Mouse (Mus musculus) heart, embryonic 15.5 days (tissue): ENCODE measurements around the gene Lrsam1. TPM values are rescaled to one million over a fixed set of nuclear protein-coding genes. Genes with fewer than 3 reads are reported as not detected.

Experiments used
- ATAC-seq: fragments of 200-750 bp; cut with Nextera tagmentation; replicated peaks from 2 replicates; pipeline ENCODE4 v1.8.0; 2017; ENCODE audit warnings: low read depth, moderate TSS enrichment; ENCODE audit not compliant: insufficient number of reproducible peaks, insufficient read depth, low FRiP score
- H3K27ac ChIP-seq: fragments of 300-500 bp; sonication (generic); 2 replicates; pipeline ENCODE4 v1.5.1; 2015; ENCODE audit warnings: mild to moderate bottlenecking, inconsistent platforms
- H3K27me3 ChIP-seq: fragments of 300-500 bp; sonication (generic); 2 replicates; pipeline ENCODE4 v1.6.1; 2015; ENCODE audit warnings: inconsistent platforms
- H3K36me3 ChIP-seq: fragments of 300-500 bp; sonication (generic); 2 replicates; pipeline ENCODE4 v1.6.1; 2015; ENCODE audit warnings: mild to moderate bottlenecking, inconsistent platforms
- H3K4me1 ChIP-seq: fragments of 300-500 bp; sonication (generic); replicated peaks from 2 replicates; pipeline ENCODE4 v1.6.1; 2015; ENCODE audit warnings: inconsistent platforms
- H3K4me2 ChIP-seq: fragments of 300-500 bp; sonication (generic); 2 replicates; pipeline ENCODE4 v1.6.1; 2015; ENCODE audit warnings: inconsistent platforms, mild to moderate bottlenecking, moderate library complexity
- H3K4me3 ChIP-seq: fragments of 300-500 bp; sonication (generic); 2 replicates; pipeline ENCODE4 v1.5.1; 2015; ENCODE audit warnings: mild to moderate bottlenecking, inconsistent platforms
- H3K9ac ChIP-seq: fragments of 300-500 bp; sonication (generic); 2 replicates; pipeline ENCODE4 v1.6.1; 2015; ENCODE audit warnings: mild to moderate bottlenecking, inconsistent platforms
- H3K9me3 ChIP-seq: fragments of 300-500 bp; sonication (generic); replicated peaks from 2 replicates; pipeline ENCODE4 v1.6.1; 2016; ENCODE audit warnings: inconsistent platforms
- WGBS: fragments of 180-500 bp; shearing (Covaris S2); methylation state at CpG from one replicate; pipeline ENCODE4 v1.1.7; 2015; ENCODE audit warnings: mixed read lengths; 5-methylcytosine and 5-hydroxymethylcytosine counted together
- polyA plus RNA-seq: library from polyadenylated mRNA; unstranded; fragments of >200 nt; fragmentation: Nextera tagmentation; extraction: Ambion mirVana; gene quantifications from 2 replicates; pipeline ENCODE4 v1.2.1, GENCODE M21; 2015

Lrsam1 gene
- polyA plus RNA-seq, 1 experiment from 2014 or later: 8.3 TPM

GRCm38 (mm10) chr2:32966689-32967631 lies 5.5 kb upstream of the Lrsam1 start:
- peak overlapping the region; percentile 94 for H3K4me2 ChIP-seq
- WGBS: under 1% methylated on average over 55 of the region's 55 CpGs
- H3K36me3 ChIP-seq: peaks cover 21% of the 10 kb centered on the region
- peak overlapping the region; percentile 99 for H3K27ac ChIP-seq
- H3K9me3 ChIP-seq: no peaks in the 10 kb centered on the region
- H3K4me3 ChIP-seq: peak overlapping the region; percentile 62
- peak overlapping the region; percentile 81 for H3K9ac ChIP-seq
- no peaks in the 10 kb centered on the region for H3K27me3 ChIP-seq
- H3K4me1 ChIP-seq: peaks cover 69% of the 10 kb centered on the region
- ATAC-seq: peak; percentile 79

- Histone ChIP-seq H3K36me3 (peaks cover 21% of the 10 kb centered on the region), H3K4me1 (peaks cover 69% of the 10 kb centered on the region), H3K9ac (peak overlapping the region; percentile 81), H3K27ac (peak overlapping the region; percentile 99), H3K9me3 (no peaks in the 10 kb centered on the region), H3K27me3 (no peaks in the 10 kb centered on the region), H3K4me3 (peak overlapping the region; percentile 62), H3K4me2 (peak overlapping the region; percentile 94)
- 6% methylated on average over 13 of the region's 13 CpGs for WGBS
- no peak for ATAC-seq
Measured at GRCm38 (mm10) chr2:32966184-32966688, 4.8 kb upstream of the Lrsam1 start.

- no peaks in the 10 kb centered on the region for H3K27me3 ChIP-seq
- peak overlapping the region; percentile 94 for H3K4me2 ChIP-seq
- H3K9ac ChIP-seq: no peak overlapping the region
- peaks cover 21% of the 10 kb centered on the region for H3K36me3 ChIP-seq
- H3K27ac ChIP-seq: peak overlapping the region; percentile 99; the same call in 1 of the 2 replicates
- peak overlapping the region; percentile 62; the same call in 1 of the 2 replicates for H3K4me3 ChIP-seq
- no peak for ATAC-seq
- 20% methylated on average over 7 of the region's 7 CpGs for WGBS
- H3K9me3 ChIP-seq: no peaks in the 10 kb centered on the region
- peaks cover 71% of the 10 kb centered on the region for H3K4me1 ChIP-seq
Measured at GRCm38 (mm10) chr2:32965511-32966183, 4.2 kb upstream of the Lrsam1 start.

- no peak overlapping the region for H3K9ac ChIP-seq
- ATAC-seq: no peak
Measured at GRCm38 (mm10) chr2:32964659-32965457, 3.4 kb upstream of the Lrsam1 start.

GRCm38 (mm10) chr2:32963981-32964380 lies 2.6 kb upstream of the Lrsam1 start:
- WGBS: 79% methylated on average over 1 of the region's 1 CpGs
- H3K4me2 ChIP-seq: peak overlapping the region; percentile 75; the same call in 1 of the 2 replicates
- no peaks in the 10 kb centered on the region for H3K27me3 ChIP-seq
- H3K4me1 ChIP-seq: peaks cover 60% of the 10 kb centered on the region
- H3K9ac ChIP-seq: no peak overlapping the region
- H3K4me3 ChIP-seq: no peak overlapping the region; the same call in 1 of the 2 replicates
- ATAC-seq: no peak
- H3K27ac ChIP-seq: no peak overlapping the region; the same call in 1 of the 2 replicates
- peaks cover 21% of the 10 kb centered on the region for H3K36me3 ChIP-seq
- no peaks in the 10 kb centered on the region for H3K9me3 ChIP-seq

More at GRCm38 (mm10) chr2:32964659-32965457, 3.4 kb upstream of the Lrsam1 start:
- Histone ChIP-seq H3K4me1 (peaks cover 66% of the 10 kb centered on the region), H3K9me3 (no peaks in the 10 kb centered on the region), H3K27ac (no peak overlapping the region; the same call in 1 of the 2 replicates), H3K4me3 (no peak overlapping the region), H3K36me3 (peaks cover 21% of the 10 kb centered on the region), H3K4me2 (no peak overlapping the region), H3K27me3 (no peaks in the 10 kb centered on the region)
- WGBS: 42% methylated on average over 10 of the region's 10 CpGs

- Histone ChIP-seq H3K27me3 (no peaks in the 10 kb centered on the region), H3K4me3 (peak overlapping the region; percentile 80), H3K4me1 (peaks cover 56% of the 10 kb centered on the region), H3K4me2 (peak overlapping the region; percentile 75), H3K36me3 (peaks cover 21% of the 10 kb centered on the region), H3K27ac (peak overlapping the region; percentile 81), H3K9ac (peak overlapping the region; percentile 74), H3K9me3 (no peaks in the 10 kb centered on the region)
- no peak for ATAC-seq
- 64% methylated on average over 4 of the region's 4 CpGs for WGBS
Measured at GRCm38 (mm10) chr2:32963544-32963943, 2.1 kb upstream of the Lrsam1 start.

GRCm38 (mm10) chr2:32962875-32963220 lies 1.4 kb upstream of the Lrsam1 start:
- no peak for ATAC-seq
- Histone ChIP-seq H3K4me3 (peak overlapping the region; percentile 80), H3K36me3 (peaks cover 21% of the 10 kb centered on the region), H3K4me2 (peak overlapping the region; percentile 75), H3K27ac (peak overlapping the region; percentile 81), H3K27me3 (no peaks in the 10 kb centered on the region), H3K9me3 (no peaks in the 10 kb centered on the region), H3K4me1 (peaks cover 49% of the 10 kb centered on the region), H3K9ac (peak overlapping the region; percentile 74)
- 8% methylated on average over 9 of the region's 9 CpGs for WGBS

- no peaks in the 10 kb centered on the region for H3K27me3 ChIP-seq
- WGBS: 1% methylated on average over 33 of the region's 33 CpGs
- no peak for ATAC-seq
- peak overlapping the region; percentile 75 for H3K4me2 ChIP-seq
- peak overlapping the region; percentile 80 for H3K4me3 ChIP-seq
- H3K9me3 ChIP-seq: no peaks in the 10 kb centered on the region
- H3K27ac ChIP-seq: peak overlapping the region; percentile 81
- peaks cover 44% of the 10 kb centered on the region for H3K4me1 ChIP-seq
- H3K36me3 ChIP-seq: peaks cover 21% of the 10 kb centered on the region
- peak overlapping the region; percentile 74 for H3K9ac ChIP-seq
Measured at GRCm38 (mm10) chr2:32962062-32962874, 854 bp upstream of the Lrsam1 start.

- H3K4me3 ChIP-seq: peak overlapping the region; percentile 80
- H3K9ac ChIP-seq: peak overlapping the region; percentile 74; the same call in 1 of the 2 replicates
Measured at GRCm38 (mm10) chr2:32960273-32960672, 1.1 kb downstream of the Lrsam1 start.

GRCm38 (mm10) chr2:32957344-32957743 lies 4.1 kb downstream of the Lrsam1 start:
- no peak overlapping the region for H3K9ac ChIP-seq
- 46% methylated on average over 8 of the region's 8 CpGs for WGBS

More at GRCm38 (mm10) chr2:32960273-32960672, 1.1 kb downstream of the Lrsam1 start:
- H3K4me1 ChIP-seq: peaks cover 33% of the 10 kb centered on the region
- H3K36me3 ChIP-seq: peaks cover 29% of the 10 kb centered on the region
- H3K4me2 ChIP-seq: peak overlapping the region; percentile 75
- no peak for ATAC-seq
- WGBS: 85% methylated on average over 4 of the region's 4 CpGs
- no peaks in the 10 kb centered on the region for H3K27me3 ChIP-seq
- no peaks in the 10 kb centered on the region for H3K9me3 ChIP-seq
- no peak overlapping the region for H3K27ac ChIP-seq

More at GRCm38 (mm10) chr2:32957344-32957743, 4.1 kb downstream of the Lrsam1 start:
- H3K4me1 ChIP-seq: peaks cover 6% of the 10 kb centered on the region
- H3K4me2 ChIP-seq: no peak overlapping the region
- ATAC-seq: no peak
- no peak overlapping the region for H3K4me3 ChIP-seq
- H3K27ac ChIP-seq: no peak overlapping the region
- H3K36me3 ChIP-seq: peaks cover 28% of the 10 kb centered on the region
- no peaks in the 10 kb centered on the region for H3K9me3 ChIP-seq
- H3K27me3 ChIP-seq: no peaks in the 10 kb centered on the region
